Mouse (Mus musculus) T-helper 17 cell (primary cell): Measurements from ENCODE around the gene Clybl.

Source experiments
- in situ Hi-C, 2 experiments: fragments of 300-600 bp; cut with MboI, MseI; formaldehyde crosslinking; loops; 1 replicate in 1 of 2; 2 replicates in 1 of 2; pipeline ENCODE4 v1.15.1; 2025; ENCODE audit warnings: high pct_unique_total_duplicates in 2 of 2

The Clybl gene

DNA sequence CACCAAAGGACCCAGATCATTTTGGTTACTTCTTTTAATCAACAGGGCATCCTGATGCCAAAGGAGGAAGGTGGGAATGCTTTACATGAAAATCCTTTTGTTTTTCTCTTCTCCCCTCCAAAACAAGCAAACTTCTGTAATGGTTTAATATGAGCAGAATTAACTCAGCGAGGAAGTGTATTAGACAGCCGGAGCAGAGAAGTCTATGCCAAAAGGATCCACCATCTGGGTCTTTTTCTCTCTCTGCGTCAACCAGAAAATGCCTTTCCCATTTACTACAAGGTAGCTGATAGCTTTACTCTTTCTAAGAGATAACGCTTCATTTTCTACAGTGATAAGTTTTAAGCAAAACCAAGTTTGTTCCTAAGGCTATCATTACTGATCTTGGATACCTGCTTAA, 168.3 kb downstream of the Clybl start:
- in situ Hi-C loops = no loop called here

GRCm38 (mm10) chr14:122350766-122351165, 169.3 kb downstream of the Clybl start:
- in situ Hi-C loops = no loop called here

DNA sequence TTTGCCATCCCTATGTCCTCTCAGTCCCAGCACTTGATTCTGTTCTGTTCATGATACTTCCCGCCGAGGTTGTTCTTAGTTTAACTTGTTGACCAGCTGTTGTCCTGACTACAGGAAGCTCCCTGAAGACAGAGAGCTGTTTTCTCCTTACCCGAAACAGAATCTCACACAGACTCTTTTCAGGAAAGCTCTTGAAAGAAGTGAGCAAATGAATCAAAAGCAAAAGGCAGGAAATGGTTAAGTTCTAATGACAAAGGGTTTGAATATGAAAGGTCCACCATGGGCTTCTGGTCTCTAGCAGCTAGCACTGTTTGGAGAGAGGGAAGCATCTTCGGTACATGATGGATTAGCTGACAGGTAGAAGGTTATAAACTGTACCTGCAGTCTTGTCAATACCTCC, 175.8 kb downstream of the Clybl start:
- in situ Hi-C loops = no loop called here

GRCm38 (mm10) chr14:122358592-122358991, 177.1 kb downstream of the Clybl start:
- in situ Hi-C loops = no loop called here

GRCm38 (mm10) chr14:122359136-122359905, 177.8 kb downstream of the Clybl start:
- in situ Hi-C loops = no loop called here

- in situ Hi-C loops = no loop called here
These were observed 180.3 kb downstream of the Clybl start for GRCm38 (mm10) chr14:122361807-122362206.

DNA sequence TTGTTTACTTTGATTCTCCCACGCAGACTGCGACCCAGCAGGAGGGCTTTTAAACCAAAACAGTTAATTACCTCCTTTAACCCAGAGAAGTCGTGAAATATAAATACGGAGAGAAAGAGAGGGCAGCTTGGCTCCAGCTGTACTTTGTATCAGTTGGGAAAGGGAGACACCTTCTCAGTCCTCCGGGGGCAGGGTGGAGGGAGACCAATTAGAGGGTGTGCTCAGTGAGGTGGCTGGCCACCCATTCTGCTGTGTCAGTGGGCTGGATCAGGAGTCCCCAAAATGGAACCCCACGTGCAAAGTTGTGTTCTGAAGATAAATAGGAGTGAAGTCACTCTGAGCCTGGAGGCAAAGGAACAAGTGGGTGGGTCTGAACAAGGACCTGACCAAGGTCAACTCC, 181.7 kb downstream of the Clybl start:
- in situ Hi-C loops = no loop called here

GRCm38 (mm10) chr14:122364026-122364425, 182.5 kb downstream of the Clybl start:
- in situ Hi-C loops = no loop called here

GRCm38 (mm10) chr14:122367252-122367868, 185.9 kb downstream of the Clybl start:
- in situ Hi-C loops = no loop called here

- in situ Hi-C loops = no loop called here
These were observed 186.4 kb downstream of the Clybl start for GRCm38 (mm10) chr14:122367882-122368418.

DNA sequence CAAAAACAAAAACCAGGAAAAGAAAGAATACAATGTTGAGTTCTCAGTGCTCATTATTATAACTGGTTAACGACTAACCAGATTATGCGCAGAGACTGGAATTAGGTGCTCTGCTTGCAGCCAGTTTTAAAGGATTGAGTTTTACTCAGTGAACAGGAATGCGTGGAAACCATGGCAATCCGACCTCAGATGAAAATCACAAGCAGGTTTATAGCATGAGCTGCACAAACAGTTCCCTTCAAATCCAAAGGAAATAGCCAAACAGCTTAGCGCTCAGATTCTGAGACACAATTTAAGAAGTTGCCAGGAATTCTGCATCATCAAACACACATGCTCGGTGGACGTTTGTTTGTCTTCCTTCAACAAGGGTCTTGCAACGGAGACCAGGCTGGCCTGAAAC, 187.0 kb downstream of the Clybl start:
- in situ Hi-C loops = no loop called here

- in situ Hi-C loops = no loop called here
These were observed 190.5 kb downstream of the Clybl start for GRCm38 (mm10) chr14:122371979-122372378.

DNA sequence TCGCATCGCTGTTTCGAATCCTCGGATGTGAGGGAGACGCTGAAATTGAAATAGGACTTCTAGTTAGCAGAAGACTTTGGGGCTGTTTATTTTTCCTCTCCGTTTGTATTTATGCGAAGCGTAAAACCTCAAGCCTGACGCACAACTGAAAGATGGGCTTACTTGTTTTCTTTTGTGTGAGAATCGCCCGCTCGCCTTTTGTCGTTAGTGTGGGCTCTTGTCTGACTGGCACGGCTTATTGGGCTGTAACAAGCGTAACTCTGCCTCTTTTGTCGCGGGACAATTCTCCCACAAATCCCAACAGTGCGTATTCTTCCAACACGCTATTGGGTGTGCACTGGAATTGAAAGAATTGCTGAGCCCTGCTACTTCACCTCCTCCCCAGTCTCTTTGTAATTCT, 192.0 kb downstream of the Clybl start:
- in situ Hi-C loops = no loop called here

GRCm38 (mm10) chr14:122374285-122374997, 192.9 kb downstream of the Clybl start:
- in situ Hi-C loops = no loop called here

- in situ Hi-C loops = loop anchor here in 1 of 2 experiments (25.0 kb wide), 1 partner anchor 937 kb away; no protein-coding TSS in a partner anchor
These were observed 193.7 kb downstream of the Clybl start for GRCm38 (mm10) chr14:122375070-122375811.

GRCm38 (mm10) chr14:122376482-122377143, 195.1 kb downstream of the Clybl start:
- in situ Hi-C loops = loop anchor here in 1 of 2 experiments (25.0 kb wide), 1 partner anchor 936 kb away; no protein-coding TSS in a partner anchor

DNA sequence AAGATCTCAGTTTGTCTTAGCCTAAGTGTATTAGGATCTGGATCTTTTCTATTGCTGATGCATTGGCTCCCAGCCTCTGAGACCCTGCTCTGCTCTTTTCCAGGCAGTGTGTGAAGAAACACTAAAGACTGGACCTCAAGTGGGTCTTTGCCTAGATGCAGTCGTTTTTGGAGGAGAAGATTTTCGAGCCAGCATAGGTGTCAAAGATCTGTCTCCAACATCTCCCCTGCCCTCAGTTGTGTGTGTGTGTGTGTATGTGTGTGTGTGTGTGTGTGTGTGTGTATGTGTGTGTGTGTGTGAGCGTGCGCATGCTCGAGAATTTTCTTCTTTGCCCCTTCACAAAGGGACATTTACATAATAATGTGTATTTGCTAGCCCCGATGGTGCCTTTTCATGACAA, 196.2 kb downstream of the Clybl start:
- in situ Hi-C loops = loop anchor here in 1 of 2 experiments (25.0 kb wide), 1 partner anchor 935 kb away; no protein-coding TSS in a partner anchor

GRCm38 (mm10) chr14:122379076-122379475, 197.6 kb downstream of the Clybl start:
- in situ Hi-C loops = loop anchor here in 1 of 2 experiments (25.0 kb wide), 1 partner anchor 933 kb away; no protein-coding TSS in a partner anchor

- in situ Hi-C loops = loop anchor here in 1 of 2 experiments (25.0 kb wide), 1 partner anchor 932 kb away; no protein-coding TSS in a partner anchor
These were observed 198.5 kb downstream of the Clybl start for GRCm38 (mm10) chr14:122379996-122380395.
